Mouse (Mus musculus): ENCODE data around the gene Qsox1.

The Qsox1 gene

GRCm38 (mm10) chr1:155812581-155813499, at the start of gene Qsox1:
Qsox1 (minus strand) TSS chr1:155812889.
- peak; percentile 91 for DNase-seq (ENCODE audit: low read depth, low spot score)

- no peak for DNase-seq (ENCODE audit: low read depth, low spot score)
These were observed 42.4 kb upstream of the Qsox1 start for GRCm38 (mm10) chr1:155854926-155855702.

- no peak for DNase-seq (ENCODE audit: low read depth, low spot score)
These were observed 40.3 kb upstream of the Qsox1 start for GRCm38 (mm10) chr1:155853009-155853408.

- DNase-seq (ENCODE audit: low read depth, low spot score) = no peak
These were observed 31.5 kb upstream of the Qsox1 start for GRCm38 (mm10) chr1:155844235-155844634.

GRCm38 (mm10) chr1:155843538-155843937, 30.8 kb upstream of the Qsox1 start:
- DNase-seq (ENCODE audit: low read depth, low spot score) = no peak

GRCm38 (mm10) chr1:155835667-155836066, 23.0 kb upstream of the Qsox1 start:
- DNase-seq (ENCODE audit: low read depth, low spot score) = peak; percentile 70

- DNase-seq (ENCODE audit: low read depth, low spot score) = no peak
These were observed 20.9 kb upstream of the Qsox1 start for GRCm38 (mm10) chr1:155833610-155834009.

DNA sequence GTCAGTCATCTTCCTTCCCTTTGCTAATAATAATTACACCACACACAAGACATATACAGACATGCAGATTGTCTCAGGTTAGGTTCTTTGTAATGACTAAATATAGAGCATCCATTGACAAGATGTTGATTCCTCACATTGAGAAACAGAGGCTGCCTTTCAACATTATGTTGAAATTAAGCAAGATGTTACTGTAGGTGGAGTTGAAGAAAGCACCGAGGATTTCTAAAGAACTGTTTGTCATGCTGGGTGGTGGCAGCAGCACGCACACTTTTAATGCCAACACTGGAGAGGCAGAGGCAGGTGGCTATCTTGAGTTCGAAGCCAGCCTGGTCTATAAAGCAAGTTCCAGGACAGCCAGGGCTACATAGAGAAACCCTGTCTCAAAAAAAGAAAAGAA, 19.3 kb upstream of the Qsox1 start:
- no peak for DNase-seq (ENCODE audit: low read depth, low spot score)

- DNase-seq (ENCODE audit: low read depth, low spot score) = no peak
These were observed 18.2 kb upstream of the Qsox1 start for GRCm38 (mm10) chr1:155830861-155831260.

DNA sequence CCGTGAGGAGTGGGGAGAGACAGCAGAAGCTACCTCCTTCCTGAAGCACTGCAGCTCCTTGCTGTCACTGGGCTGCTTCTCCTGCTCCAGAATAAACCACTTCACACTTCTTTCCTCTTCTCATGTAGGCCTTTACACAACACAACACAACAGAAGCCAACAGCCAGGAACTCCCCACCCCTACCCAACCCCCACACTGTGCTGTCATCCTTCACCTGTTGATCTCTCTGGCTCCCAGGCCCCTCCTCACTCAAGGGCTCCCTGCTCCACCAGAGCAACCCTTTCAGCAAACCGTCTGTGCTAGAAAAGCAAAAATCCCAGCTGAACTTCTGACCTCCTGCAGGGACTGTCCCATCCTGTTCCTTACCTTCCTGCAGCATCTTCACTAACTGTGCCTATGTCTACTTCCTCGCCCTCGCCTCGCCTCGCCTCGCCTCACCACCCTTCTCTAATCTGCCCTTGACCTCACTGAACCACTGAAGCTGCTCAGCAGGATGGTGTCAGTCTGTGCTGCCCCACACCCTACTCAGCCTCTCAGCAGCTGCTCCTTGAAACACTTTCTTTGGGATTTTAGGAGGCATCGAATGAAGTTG, 15.1 kb upstream of the Qsox1 start:
- peak; percentile 71 for DNase-seq (ENCODE audit: low read depth, low spot score)

- DNase-seq (ENCODE audit: low read depth, low spot score) = no peak
These were observed 14.2 kb upstream of the Qsox1 start for GRCm38 (mm10) chr1:155826803-155827395.

GRCm38 (mm10) chr1:155825940-155826716, 13.4 kb upstream of the Qsox1 start:
- no peak for DNase-seq (ENCODE audit: low read depth, low spot score)

GRCm38 (mm10) chr1:155820646-155821045, 8.0 kb upstream of the Qsox1 start:
- DNase-seq (ENCODE audit: low read depth, low spot score) = no peak

- DNase-seq (ENCODE audit: low read depth, low spot score) = no peak
These were observed 3.5 kb upstream of the Qsox1 start for GRCm38 (mm10) chr1:155816167-155816566.

GRCm38 (mm10) chr1:155811995-155812580, 601 bp downstream of the Qsox1 start:
- DNase-seq (ENCODE audit: low read depth, low spot score) = no peak

GRCm38 (mm10) chr1:155810616-155811015, 2.1 kb downstream of the Qsox1 start:
- DNase-seq (ENCODE audit: low read depth, low spot score) = no peak

DNA sequence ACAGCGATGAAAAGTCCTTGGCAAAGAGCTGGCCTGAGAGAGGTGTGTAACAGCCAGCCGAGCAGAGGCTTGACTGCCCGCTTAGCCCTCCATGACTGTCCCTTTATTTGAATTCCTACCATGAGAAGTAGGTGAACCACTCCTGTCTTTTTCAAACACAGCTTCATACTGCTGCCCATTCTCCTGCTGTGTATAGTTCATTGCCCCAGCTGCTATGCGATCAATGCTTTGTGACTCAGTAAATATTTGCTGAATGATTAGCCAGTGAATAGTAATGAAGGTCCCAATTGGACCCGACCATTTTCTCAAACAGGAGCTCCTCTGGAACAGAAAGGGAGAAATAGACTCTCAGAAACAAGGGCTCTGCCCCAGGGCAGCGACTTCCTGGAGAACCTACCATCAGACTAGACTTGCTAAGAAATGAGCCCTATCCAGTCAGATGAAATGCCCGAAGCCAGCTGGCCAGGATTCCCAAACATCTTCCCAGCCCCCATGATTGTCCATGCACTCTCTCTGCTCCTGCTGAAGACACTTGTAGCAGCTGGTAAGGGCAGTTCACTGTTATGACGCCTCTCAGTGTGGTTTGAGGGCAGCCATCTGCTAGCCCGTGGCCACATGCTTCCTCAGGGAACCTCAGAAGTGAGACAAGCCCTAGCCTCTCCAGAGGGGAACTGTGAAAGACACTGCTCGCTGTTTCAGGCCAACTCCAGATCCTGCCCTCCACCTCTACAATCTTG, 2.8 kb downstream of the Qsox1 start:
- no peak for DNase-seq (ENCODE audit: low read depth, low spot score)

- DNase-seq (ENCODE audit: low read depth, low spot score) = no peak
These were observed 4.4 kb downstream of the Qsox1 start for GRCm38 (mm10) chr1:155808261-155808660.

- no peak for DNase-seq (ENCODE audit: low read depth, low spot score)
These were observed 7.1 kb downstream of the Qsox1 start for GRCm38 (mm10) chr1:155805607-155806006.

All from A20 (cell line).